ENCODE assay signal across 11 mouse cellular contexts in the genomic region with DNA sequence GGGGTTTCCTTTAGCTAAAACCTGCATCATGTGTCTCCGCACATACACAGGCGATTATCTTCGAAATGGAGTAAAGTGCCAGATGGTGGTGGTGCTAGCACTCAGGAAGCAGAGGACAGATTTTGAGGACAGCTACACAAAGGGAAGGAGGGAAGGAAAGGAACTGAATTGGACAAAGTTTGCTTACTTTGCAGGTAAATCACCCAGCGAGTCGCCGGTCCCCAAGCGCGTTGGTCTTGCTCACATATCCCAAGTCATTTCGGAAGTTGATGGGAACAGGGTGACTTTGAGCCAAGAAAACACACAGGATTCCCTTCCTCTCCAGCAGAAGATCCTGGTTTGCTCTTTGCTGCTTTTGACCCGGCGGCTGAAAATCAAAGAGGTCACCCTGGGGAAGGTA.
"Had no signal": no experiment of that assay in that cellular context is flagged by ENCODE, and none has a peak within 500 bp of the region (broad histone marks: within the 10 kb centered on the region; RNA-seq: fewer than 3 reads in every experiment).

No protein-coding gene starts in this region.

- H3K9me3 ChIP-seq: limb, embryonic 13.5 days; liver, embryonic 13.5 days; midbrain, embryonic 10.5 days; neural tube, embryonic 12.5 days had no signal

- H3K9ac ChIP-seq: limb, embryonic 13.5 days; liver, embryonic 13.5 days; neural tube, embryonic 12.5 days had no signal

- DNase-seq: liver, embryonic 13.5 days; lung, adult 2 months; midbrain, embryonic 14.5 days; right cerebral cortex, postnatal 4 days; spleen, adult 18-20 months had no signal

- H3K4me2 ChIP-seq: limb, embryonic 13.5 days; liver, embryonic 13.5 days; neural tube, embryonic 12.5 days had no signal

- H3K27ac ChIP-seq: kidney, postnatal 0 days; left cerebral cortex, adult 2 months; midbrain, embryonic 10.5 days; neural tube, embryonic 12.5 days had no signal

- H3K4me3 ChIP-seq: left cerebral cortex, adult 2 months; limb, embryonic 13.5 days; liver, embryonic 13.5 days; midbrain, embryonic 10.5 days; myocyte; neural tube, embryonic 12.5 days had no signal

- H3K27me3 ChIP-seq: limb, embryonic 13.5 days; liver, embryonic 13.5 days; neural tube, embryonic 12.5 days had no signal
